Mouse (Mus musculus): ENCODE data around the gene Tmem115.
A peak's percentile ranks its signal among the peaks of the same experiment; 100 is the strongest.

Gene Tmem115

DNA sequence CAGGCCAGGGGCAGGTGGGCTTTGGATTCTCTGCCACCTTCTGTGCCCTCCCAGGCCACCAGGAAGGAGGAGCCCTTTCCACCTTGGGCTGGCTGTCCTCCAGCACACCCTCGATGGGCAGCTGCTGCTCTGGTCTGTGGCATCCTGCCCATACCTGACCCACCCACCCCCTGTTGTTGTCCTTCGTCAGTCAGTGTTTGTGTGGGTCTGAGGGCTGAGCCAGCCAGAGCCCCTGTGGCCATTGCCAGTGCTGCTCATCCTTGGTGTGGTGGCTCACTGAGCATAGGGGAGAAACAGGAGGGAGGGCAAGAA is 11.4 kb upstream of the Tmem115 start:
- DNase-seq = no peak

DNA sequence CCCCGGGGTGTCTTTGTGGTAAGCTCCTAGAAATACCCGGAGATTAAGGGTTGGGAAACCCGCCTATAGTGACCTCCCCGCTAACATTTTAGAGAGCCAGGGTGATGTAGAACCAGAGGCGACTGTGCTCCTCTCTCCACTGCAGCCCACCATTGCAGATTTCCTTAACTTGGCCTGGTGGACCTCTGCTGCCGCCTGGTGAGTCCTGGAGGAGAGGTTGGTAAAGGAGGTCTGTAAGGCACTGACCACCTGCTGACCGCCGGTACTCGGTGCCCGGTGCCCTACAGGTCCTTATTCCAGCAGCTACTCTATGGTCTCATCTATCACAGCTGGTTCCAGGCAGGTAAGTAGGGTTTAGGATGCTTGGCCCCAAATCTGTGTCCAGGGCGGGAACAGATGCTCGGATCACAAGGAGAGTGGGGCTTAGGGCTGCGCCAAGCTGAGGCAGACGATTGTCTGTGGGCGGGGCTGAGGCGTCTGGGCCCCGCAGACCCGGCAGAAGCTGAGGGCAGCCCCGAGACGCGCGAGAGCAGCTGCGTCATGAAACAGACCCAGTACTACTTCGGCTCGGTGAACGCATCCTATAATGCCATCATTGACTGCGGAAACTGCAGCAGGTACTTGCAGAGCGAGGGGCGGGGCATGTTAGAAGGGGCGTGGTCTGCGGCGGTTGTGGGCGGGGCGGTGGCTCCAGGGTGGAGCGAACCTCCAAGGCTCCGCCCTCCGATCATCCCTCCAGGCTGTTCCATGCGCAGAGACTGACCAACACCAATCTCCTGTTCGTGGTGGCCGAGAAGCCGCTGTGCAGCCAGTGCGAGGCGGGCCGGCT is 7.3 kb upstream of the Tmem115 start:
- DNase-seq = peak; percentile 93

DNA sequence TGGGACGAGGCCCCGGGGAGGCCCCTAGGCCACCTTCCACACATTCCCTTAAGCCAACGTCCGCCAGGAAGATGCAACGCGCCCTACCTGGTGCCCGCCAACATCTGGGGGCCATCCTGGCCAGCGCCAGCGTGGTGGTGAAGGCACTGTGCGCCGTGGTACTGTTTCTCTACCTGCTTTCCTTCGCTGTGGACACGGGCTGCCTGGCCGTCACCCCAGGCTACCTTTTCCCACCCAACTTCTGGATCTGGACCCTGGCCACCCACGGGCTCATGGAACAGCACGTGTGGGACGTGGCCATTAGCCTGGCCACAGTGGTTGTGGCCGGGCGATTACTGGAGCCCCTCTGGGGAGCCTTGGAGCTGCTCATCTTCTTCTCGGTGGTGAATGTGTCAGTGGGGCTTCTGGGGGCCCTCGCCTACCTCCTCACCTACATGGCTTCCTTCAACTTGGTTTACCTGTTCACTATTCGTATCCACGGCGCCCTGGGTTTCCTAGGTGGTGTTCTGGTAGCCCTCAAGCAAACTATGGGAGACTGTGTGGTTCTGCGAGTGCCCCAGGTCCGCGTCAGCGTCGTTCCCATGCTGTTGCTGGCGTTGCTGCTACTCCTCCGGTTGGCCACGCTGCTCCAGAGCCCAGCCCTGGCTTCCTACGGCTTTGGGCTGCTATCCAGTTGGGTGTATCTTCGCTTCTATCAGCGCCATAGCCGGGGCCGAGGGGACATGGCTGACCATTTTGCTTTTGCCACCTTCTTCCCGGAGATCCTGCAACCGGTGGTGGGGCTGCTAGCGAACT is 860 bp downstream of the Tmem115 start:
- peak; percentile 96 for DNase-seq

GRCm38 (mm10) chr9:107538231-107538630 is 4.5 kb downstream of the Tmem115 start:
- peak; percentile 90 for DNase-seq

DNA sequence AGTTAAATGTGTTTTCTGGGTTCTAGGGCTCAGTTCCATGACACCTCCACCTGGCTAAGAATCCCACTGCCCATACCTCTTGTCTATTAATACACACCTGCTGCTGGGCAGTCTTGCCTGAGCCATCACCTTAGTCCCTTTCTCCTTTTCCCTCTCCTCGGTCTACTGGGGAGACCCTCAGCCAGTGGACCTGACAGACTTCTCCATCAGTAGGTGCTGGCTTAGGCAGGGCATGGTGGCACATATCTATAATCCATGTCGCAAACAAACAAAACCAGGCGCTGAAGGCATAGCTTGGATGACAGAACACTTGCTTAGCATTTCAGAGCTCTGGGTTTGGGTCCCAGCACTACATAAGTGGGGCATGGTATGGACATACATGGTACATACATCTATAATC is 5.0 kb downstream of the Tmem115 start:
- peak; percentile 92 for DNase-seq

DNA sequence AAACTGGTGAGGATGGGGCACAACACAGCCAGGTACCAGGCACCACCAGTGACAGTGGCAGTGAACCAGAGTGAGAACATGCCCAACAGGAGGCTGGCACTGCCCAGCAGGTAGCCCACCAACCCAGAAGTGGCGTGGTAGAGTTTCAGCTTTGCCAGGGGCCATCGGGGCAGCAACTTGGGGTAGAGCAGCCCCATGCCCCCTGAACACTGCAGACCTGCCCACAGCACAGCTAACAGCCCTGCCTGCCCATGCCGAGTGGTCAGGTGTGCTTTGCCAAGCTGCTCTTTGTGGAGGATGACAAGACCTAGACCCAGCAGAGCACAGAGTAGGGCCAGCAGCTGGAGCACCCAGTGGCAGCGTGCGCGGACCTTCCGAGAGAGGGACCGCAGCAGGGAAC is 6.2 kb downstream of the Tmem115 start:
- DNase-seq = peak; percentile 92

DNA sequence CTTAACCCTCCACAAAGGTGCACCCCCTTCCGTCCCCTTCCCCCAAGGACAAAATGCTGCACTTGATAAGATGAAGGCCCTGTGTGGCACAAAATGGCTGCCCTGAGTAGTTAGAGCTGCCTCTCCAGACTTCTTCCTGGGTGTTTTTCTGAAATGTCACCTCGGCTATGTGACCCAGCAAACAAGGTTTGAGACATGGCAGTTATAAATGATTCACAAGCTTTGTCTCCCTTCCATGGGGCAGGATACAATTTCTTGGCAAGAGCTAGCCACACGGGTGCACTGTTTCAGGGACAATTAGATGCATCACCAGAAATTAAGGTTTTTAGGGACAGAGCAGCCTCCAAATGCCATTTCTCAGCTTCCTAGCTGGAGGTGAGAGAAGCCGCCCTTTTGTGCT is 6.7 kb downstream of the Tmem115 start:
- peak; percentile 89 for DNase-seq

DNA sequence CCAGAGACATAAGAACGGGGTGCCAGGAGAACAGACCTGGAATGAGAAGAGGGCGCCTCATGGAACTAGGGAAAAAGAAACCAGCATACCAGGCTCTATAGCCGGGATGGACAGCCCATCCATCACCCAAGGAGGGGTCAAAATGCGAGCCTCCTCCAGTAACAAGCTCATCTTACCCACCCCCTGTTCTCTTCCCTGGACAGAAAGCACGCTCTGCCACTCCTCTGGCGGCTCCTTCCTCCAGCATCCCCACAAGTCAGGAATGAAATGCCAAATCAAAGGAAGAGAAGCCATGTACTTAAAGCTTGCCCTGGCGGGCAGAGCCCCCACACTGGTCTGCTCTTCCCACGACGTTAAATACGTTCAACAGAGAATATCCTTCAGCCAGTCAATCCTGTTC is 7.3 kb downstream of the Tmem115 start:
- peak; percentile 93 for DNase-seq

DNA sequence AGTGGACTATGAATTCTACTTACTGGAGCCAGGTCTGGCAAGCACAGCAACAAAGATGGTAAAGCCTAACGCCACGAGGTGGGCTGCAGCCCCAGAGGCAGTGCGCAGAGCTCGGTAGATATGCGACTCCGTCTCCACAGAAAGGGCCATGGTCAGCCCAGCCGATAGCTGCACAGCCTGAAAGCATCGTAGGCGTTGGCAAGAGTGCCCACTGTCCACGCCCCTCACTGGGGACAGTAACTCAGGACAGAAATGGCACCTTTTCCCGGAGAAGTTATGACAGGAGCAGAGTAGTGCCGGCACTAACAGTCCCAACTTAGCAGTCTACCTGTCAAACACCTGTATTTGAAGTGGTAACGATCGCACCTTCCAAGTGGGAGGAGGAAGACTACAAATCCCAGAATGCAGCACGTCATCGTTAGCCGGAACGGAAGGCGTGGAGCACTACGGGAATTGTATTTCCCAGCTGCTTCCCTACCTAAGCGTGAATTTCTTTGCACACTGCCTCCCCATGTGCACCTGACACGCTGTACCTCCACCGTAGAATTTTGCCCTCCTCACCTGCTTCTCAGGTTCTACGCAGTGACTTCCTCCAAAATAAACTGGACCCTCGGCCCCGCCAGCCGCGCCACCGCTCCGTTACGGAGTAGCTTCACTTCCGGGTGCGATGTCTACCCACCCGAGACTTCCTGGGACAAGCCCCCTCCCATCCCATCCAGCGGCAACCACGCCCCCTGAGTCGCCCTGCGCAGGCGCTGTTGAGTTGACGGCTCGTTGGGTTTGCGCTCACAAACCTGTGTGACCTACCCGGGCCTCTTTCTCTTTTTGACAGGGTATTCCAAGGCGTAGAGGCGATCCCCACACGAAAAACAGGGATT is 8.0 kb downstream of the Tmem115 start, which contains the start of the genes Cyb561d2 and Nprl2:
Gene Cyb561d2, minus strand, starts transcription at position 720 of the 878 bp plus-strand sequence.
Gene Nprl2, plus strand, starts transcription at position 753 of the 878 bp plus-strand sequence.
- peak; percentile 99 for DNase-seq

DNA sequence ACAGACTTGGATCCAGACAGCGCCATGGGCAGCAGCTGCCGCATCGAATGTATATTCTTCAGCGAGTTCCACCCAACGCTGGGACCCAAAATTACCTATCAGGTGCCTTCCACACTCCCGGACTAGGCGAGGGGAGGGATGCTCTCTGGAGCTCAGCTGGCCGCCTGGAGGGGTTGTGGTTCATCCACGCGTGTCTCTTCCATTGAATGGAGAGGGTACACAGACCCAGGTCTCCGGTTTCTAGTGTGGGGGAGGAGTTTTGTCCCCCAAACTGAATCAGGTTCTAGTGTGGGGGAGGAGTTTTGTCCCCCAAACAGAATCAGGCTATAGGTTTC is 8.6 kb downstream of the Tmem115 start:
- no peak for DNase-seq

DNA sequence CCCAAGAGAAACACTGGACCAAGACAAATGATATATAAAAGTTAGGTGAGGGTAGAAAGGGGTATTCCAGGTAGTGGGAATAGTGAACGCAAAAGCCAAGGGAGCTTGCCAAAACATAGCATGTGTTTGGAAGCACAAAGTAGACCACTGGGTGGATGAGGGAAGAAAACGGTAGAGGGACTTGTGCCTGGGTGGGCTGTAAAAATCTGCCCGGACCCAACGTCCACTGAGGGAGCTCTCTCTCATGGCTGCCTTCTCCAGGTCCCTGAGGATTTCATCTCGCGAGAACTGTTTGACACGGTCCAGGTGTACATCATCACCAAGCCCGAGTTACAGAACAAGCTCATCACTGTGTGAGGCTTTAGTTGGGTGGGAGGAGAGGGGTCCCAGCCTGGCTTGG is 9.0 kb downstream of the Tmem115 start:
- peak; percentile 92 for DNase-seq

- no peak for DNase-seq
Measured at GRCm38 (mm10) chr9:107543299-107543698, 9.6 kb downstream of the Tmem115 start.

GRCm38 (mm10) chr9:107544196-107544700 is 10.5 kb downstream of the Tmem115 start:
- peak; percentile 92 for DNase-seq

DNA sequence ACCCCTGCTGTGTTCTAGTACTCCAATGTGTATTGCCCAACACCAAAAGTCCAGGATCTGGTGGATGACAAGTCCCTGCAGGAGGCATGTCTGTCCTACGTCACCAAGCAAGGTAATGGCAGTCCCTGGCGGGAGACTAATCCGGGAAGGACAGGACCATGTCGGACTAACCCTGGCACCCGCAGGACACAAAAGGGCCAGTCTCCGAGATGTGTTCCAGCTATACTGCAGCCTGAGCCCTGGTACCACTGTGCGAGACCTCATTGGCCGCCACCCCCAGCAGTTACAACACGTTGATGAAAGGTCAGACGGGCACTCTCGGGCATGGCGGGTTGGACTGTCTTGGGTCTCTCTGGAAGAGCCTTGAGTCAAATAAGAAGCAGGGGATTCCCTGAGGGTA is 11.0 kb downstream of the Tmem115 start:
- peak; percentile 92 for DNase-seq

DNA sequence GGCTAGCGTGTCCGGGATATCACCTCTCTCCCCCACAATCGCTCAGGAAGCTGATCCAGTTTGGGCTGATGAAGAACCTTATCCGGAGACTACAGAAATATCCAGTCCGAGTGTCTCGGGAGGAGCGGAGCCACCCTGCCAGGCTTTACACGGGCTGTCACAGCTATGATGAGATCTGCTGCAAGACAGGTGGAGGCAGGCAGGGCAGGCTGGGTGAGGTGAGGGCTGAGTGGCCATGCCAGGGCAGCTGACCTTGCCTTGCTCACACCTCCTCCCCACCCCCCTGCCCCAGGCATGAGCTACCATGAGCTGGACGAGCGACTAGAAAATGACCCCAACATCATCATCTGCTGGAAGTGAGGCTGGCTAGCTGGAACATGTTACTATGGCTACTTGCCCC is 11.5 kb downstream of the Tmem115 start:
- DNase-seq = peak; percentile 95

GRCm38 (mm10) chr9:107545602-107546001 is 11.9 kb downstream of the Tmem115 start:
- peak; percentile 96 for DNase-seq

- DNase-seq = peak; percentile 99
Measured at GRCm38 (mm10) chr9:107547026-107547425, 13.3 kb downstream of the Tmem115 start, which contains the start of gene Zmynd10. Gene Zmynd10 (plus strand): TSS chr9:107547298.

DNA sequence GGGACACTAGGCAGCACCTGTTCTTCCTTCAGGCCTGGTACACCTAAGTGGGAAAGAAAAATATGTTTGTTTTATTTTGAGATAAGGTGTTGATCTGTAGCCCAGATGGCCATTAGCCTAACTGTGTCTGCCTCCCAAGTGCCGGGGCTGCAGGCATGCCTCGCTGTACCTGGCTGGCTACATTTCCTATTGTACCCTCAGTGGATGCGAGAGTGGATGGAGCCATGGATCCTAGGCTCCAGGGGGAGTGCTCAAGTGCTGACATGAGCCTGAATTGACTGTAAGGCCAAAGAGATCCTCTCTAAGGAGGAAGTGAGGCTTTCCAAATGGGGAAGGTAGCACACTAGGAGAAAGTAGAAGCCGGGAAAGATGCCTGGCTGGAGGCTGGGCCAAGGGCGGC is 14.2 kb downstream of the Tmem115 start:
- DNase-seq = peak; percentile 91

GRCm38 (mm10) chr9:107548820-107549219 is 15.1 kb downstream of the Tmem115 start:
- DNase-seq = peak; percentile 92

DNA sequence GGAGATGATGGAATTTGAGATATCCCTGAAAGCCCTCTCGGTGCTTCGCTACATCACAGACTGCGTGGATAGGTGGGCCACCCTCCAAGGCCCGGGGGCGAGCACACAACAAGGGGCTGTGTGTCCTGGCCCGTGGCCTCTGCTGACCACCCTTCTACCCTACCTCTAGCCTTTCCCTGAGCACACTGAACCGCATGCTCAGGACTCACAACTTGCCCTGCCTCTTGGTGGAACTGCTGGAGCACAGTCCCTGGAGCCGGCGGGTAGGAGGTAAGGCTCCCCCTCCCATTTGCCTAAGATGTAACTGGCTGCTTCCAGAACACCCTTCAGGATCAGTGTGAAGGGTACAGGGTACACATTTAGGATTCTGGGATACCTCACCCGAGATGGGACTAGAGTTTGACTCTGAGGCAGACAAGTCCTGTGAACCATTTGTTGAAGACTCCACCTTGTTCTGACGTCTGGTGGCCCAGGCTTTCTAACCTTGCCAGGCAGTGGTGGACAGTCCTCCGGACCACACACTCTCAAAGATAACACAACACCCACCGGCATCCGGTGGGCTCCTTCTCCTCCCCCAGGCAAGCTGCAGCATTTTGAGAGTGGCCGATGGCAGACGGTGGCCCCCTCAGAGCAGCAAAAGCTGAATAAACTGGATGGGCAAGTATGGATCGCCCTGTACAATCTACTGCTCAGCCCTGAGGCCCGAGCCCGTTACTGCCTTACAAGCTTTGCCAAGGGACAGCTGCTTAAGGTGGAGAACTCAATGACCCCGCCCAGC is 15.7 kb downstream of the Tmem115 start:
- peak; percentile 94 for DNase-seq

DNA sequence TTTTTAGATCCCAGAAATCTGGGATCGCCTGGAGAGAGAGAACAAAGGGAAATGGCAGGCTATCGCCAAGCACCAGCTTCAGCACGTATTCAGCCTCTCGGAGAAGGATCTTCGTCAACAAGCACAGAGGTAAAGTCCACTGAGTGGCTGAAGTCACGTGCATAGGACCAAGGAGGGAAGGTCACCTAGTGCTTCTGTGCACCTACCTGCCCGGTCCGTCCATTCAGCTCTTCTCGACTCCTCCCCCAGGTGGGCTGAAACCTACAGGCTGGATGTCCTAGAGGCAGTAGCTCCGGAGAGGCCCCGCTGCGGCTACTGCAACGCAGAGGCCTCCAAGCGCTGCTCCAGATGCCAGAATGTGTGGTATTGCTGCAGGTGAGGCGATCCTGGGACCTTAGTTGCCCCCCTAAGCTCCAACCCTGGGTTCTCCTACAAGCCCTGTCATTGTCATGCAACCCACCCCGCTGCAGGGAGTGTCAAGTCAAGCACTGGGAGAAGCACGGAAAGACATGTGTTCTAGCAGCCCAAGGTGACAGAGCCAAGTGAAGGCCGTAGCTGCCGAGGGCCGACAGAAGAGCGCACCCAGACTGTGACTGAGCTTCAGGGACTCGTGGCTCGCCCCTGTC is 16.9 kb downstream of the Tmem115 start:
- peak; percentile 96 for DNase-seq
